Mouse (Mus musculus): ENCODE data around the gene Bicc1. TPM values are rescaled to one million over a fixed set of nuclear protein-coding genes. Genes with fewer than 3 reads are reported as not detected.

Bicc1 gene
- total and polyA plus RNA-seq, 3 experiments, result not detected

DNA sequence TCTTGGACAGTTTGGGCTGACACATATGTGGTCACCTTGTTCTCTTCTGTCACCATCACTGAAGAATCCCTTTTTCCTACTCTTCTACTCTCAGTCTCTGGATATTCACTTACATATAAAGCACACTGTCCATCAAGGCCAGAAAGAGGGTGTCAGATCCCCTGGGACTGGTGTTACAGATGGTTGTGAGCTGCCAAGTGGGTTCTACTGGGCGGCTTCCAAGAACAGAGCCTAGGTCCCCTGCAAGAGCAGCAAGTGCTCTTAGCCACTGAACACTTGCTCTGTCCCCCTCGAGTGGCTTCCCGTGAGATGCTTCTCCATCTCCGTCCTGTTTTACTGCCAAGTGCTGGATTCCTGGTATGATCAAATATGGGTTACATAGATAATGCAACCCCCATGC is 15.3 kb downstream of the Bicc1 start:
- H3K9me3 ChIP-seq (replicated peaks; ENCODE audit: insufficient read depth, low read length), result no peaks in the 10 kb centered on the region

GRCm38 (mm10) chr10:71142568-71142967 is 16.9 kb downstream of the Bicc1 start:
- no peaks in the 10 kb centered on the region for H3K36me3 ChIP-seq (ENCODE audit: control insufficient read depth in 1 of 2, insufficient read depth in 2 of 2, low read length in 2 of 2)

More for the DNA sequence above, 15.3 kb downstream of the Bicc1 start:
- no peak overlapping the region for H3K27ac ChIP-seq (ENCODE audit: control insufficient read depth, low read depth, low read length)
- no peaks in the 10 kb centered on the region for H3K79me2 ChIP-seq (ENCODE audit: control insufficient read depth, insufficient read depth, low read length, poor library complexity)
- no peak for DNase-seq (ENCODE audit: low read depth, low spot score)
- H3K9ac ChIP-seq (ENCODE audit: control insufficient read depth, low read depth, low read length, poor library complexity, severe bottlenecking), result no peak overlapping the region
- no peaks in the 10 kb centered on the region for H3K27me3 ChIP-seq (ENCODE audit: control insufficient read depth in 1 of 2, insufficient read depth in 2 of 2, low read length in 2 of 2)
- H3K4me1 ChIP-seq (ENCODE audit: control insufficient read depth in 1 of 2, insufficient read depth in 2 of 2, low read length in 2 of 2), result no peaks in the 10 kb centered on the region
- H3K36me3 ChIP-seq (ENCODE audit: control insufficient read depth in 1 of 2, insufficient read depth in 2 of 2, low read length in 2 of 2), result no peaks in the 10 kb centered on the region
- no peak for TF ChIP-seq MAFK (IDR thresholded peaks at IDR 0.05; ENCODE audit: borderline replicate concordance, low read depth, low read length)
- TF ChIP-seq GABPA (IDR thresholded peaks at IDR 0.05; ENCODE audit: low read depth, low read length), result no peak
- TF ChIP-seq SMC3 (IDR thresholded peaks at IDR 0.05; ENCODE audit: low read depth, low read length), result no peak
- TF ChIP-seq ZKSCAN1 (IDR thresholded peaks at IDR 0.05; ENCODE audit: low read depth, low read length), result no peak
- no peak for TF ChIP-seq POLR2A (IDR thresholded peaks at IDR 0.05; ENCODE audit: control insufficient read depth in 1 of 2, insufficient read depth in 1 of 2, low read depth in 1 of 2, low read length in 2 of 2, poor library complexity in 1 of 2)
- TF ChIP-seq TAL1 (IDR thresholded peaks at IDR 0.05; ENCODE audit: low read length), result no peak
- TF ChIP-seq CHD2 (IDR thresholded peaks at IDR 0.05; ENCODE audit: low read length), result no peak
- TF ChIP-seq ZMIZ1 (IDR thresholded peaks at IDR 0.05; ENCODE audit: low read depth, low read length), result no peak
- TF ChIP-seq HCFC1 (IDR thresholded peaks at IDR 0.05; ENCODE audit: low read depth, low read length), result no peak
- no peak for TF ChIP-seq POLR2AphosphoS2 (IDR thresholded peaks at IDR 0.05; ENCODE audit: low read length)
- no peak overlapping the region for H3K4me3 ChIP-seq (ENCODE audit: control insufficient read depth in 1 of 2, insufficient read depth in 1 of 2, low read depth in 2 of 2, low read length in 2 of 2)

More at GRCm38 (mm10) chr10:71142568-71142967, 16.9 kb downstream of the Bicc1 start:
- no peak for TF ChIP-seq TCF12 (IDR thresholded peaks at IDR 0.05; ENCODE audit: low read depth, low read length)
- no peak for TF ChIP-seq POLR2A (IDR thresholded peaks at IDR 0.05; ENCODE audit: control insufficient read depth in 1 of 2, insufficient read depth in 1 of 2, low read depth in 1 of 2, low read length in 2 of 2, poor library complexity in 1 of 2)
- TF ChIP-seq USF2 (IDR thresholded peaks at IDR 0.05; ENCODE audit: borderline replicate concordance in 1 of 2, insufficient read depth in 1 of 2, low read depth in 1 of 2, low read length in 2 of 2), result no peak
- no peak for TF ChIP-seq ELF1 (IDR thresholded peaks at IDR 0.05; ENCODE audit: low read depth, low read length)
- no peak for TF ChIP-seq POLR2AphosphoS5 (IDR thresholded peaks at IDR 0.05; ENCODE audit: borderline replicate concordance, low read depth, low read length)
- no peak for TF ChIP-seq ZNF384 (IDR thresholded peaks at IDR 0.05; ENCODE audit: low read depth, low read length)
- no peak for TF ChIP-seq GABPA (IDR thresholded peaks at IDR 0.05; ENCODE audit: low read depth, low read length)
- TF ChIP-seq MAZ (IDR thresholded peaks at IDR 0.05; ENCODE audit: low read depth, low read length), result no peak
- TF ChIP-seq ETS1 (IDR thresholded peaks at IDR 0.05; ENCODE audit: low read depth, low read length), result no peak
- no peak for TF ChIP-seq USF1 (IDR thresholded peaks at IDR 0.05; ENCODE audit: low read depth, low read length)
- TF ChIP-seq SMC3 (IDR thresholded peaks at IDR 0.05; ENCODE audit: low read depth, low read length), result no peak
- no peak for TF ChIP-seq NRF1 (IDR thresholded peaks at IDR 0.05; ENCODE audit: insufficient read depth, low read depth, low read length, poor library complexity, severe bottlenecking)
- no peak for TF ChIP-seq POLR2AphosphoS2 (IDR thresholded peaks at IDR 0.05; ENCODE audit: low read length)
- no peak for TF ChIP-seq JUND (IDR thresholded peaks at IDR 0.05; ENCODE audit: low read depth, low read length)
- TF ChIP-seq SIN3A (IDR thresholded peaks at IDR 0.05; ENCODE audit: low read length), result no peak
- TF ChIP-seq ZC3H11A (IDR thresholded peaks at IDR 0.05; ENCODE audit: low read depth, low read length), result no peak
- no peak for TF ChIP-seq TAL1 (IDR thresholded peaks at IDR 0.05; ENCODE audit: low read length)
- Histone ChIP-seq H3K4me3 (ENCODE audit: control insufficient read depth in 1 of 2, insufficient read depth in 1 of 2, low read depth in 2 of 2, low read length in 2 of 2) (no peak overlapping the region), H3K79me2 (ENCODE audit: control insufficient read depth, insufficient read depth, low read length, poor library complexity) (no peaks in the 10 kb centered on the region), H3K9ac (ENCODE audit: control insufficient read depth, low read depth, low read length, poor library complexity, severe bottlenecking) (no peak overlapping the region), H3K27ac (ENCODE audit: control insufficient read depth, low read depth, low read length) (no peak overlapping the region), H3K27me3 (ENCODE audit: control insufficient read depth in 1 of 2, insufficient read depth in 2 of 2, low read length in 2 of 2) (no peaks in the 10 kb centered on the region), H3K4me1 (ENCODE audit: control insufficient read depth in 1 of 2, insufficient read depth in 2 of 2, low read length in 2 of 2) (no peaks in the 10 kb centered on the region), H3K9me3 (replicated peaks; ENCODE audit: insufficient read depth, low read length) (no peaks in the 10 kb centered on the region)
- no peak for DNase-seq (ENCODE audit: low read depth, low spot score)

All from MEL (cell line).